Mouse (Mus musculus) right cerebral cortex, postnatal 36 days (tissue): Measurements from ENCODE around the gene Ssbp1.
A peak's percentile ranks its signal among the peaks of the same experiment; 100 is the strongest.

Experiments used
- DNase-seq, 2 experiments: peaks; one replicate each; pipeline ENCODE4 v3.0.0; 2022; ENCODE audit warnings: low spot score in 2 of 2, mixed read lengths in 1 of 2

The Ssbp1 gene

GRCm38 (mm10) chr6:40465710-40466109 is 5.4 kb upstream of the Ssbp1 start:
- no peak for DNase-seq

GRCm38 (mm10) chr6:40471720-40472010 is 513 bp downstream of the Ssbp1 start:
- DNase-seq = no peak

GRCm38 (mm10) chr6:40476132-40476531 is 5.0 kb downstream of the Ssbp1 start:
- no peak for DNase-seq

GRCm38 (mm10) chr6:40479705-40480104 is 8.6 kb downstream of the Ssbp1 start:
- no peak for DNase-seq

GRCm38 (mm10) chr6:40482318-40482717 is 11.2 kb downstream of the Ssbp1 start:
- peak in 1 of 2 experiments; percentile 10 for DNase-seq

GRCm38 (mm10) chr6:40490933-40491332 is 19.8 kb downstream of the Ssbp1 start, which contains the start of gene Tas2r137:
Tas2r137 (plus strand) TSS chr6:40491233.
- no peak for DNase-seq

- no peak for DNase-seq
These were observed 22.1 kb downstream of the Ssbp1 start, which contains the start of gene Tas2r108 for GRCm38 (mm10) chr6:40493229-40493628. Tas2r108 (plus strand) TSS chr6:40493529.

- no peak for DNase-seq
These were observed 48.3 kb downstream of the Ssbp1 start, which contains the start of gene Prss37 for GRCm38 (mm10) chr6:40519408-40519807. Prss37 (minus strand) TSS chr6:40519508.
